7 mouse cellular contexts compared by ENCODE assay signal in the genomic region with DNA sequence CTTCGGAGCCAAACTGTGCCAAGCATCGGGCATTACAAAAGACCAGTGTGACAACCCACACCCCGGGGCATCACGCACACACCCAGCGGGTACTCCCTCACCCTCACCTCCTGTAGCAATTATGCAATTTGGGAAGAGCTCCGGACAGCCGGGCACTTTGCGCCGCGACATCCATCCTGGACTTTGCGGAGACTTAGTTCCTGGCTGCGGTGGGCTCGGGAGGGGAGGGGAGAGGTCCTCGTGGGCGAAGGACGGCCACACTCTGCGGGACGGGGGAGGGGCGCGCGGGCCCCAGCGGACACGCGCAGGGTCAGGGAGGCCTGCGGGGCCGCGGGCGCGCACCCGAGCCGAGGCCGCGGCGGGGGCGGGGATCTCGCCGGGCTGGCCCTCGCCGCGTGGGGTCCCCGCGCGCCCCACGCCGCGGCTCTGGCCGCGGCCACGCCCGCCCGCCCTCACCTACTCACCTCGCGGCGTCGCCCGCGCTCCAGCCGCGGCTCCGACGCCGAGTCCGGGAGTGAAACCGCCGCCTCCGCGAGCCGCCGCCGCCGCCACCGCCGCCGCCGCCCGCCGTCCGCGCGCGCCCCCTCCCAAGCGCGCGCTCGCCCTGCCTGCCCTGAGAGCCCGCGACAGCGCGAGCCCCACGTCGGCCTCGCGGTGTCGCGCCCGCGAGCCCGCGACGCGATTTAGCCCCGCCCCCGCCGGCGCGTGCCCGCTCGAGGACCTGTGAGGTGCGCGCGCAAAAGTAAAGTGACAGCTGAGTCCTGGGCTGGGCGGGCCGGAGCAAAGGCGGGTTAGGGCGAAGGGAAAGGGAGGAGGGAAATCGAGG. TPM values are rescaled to one million over a fixed set of nuclear protein-coding genes. Genes with fewer than 3 reads are reported as not detected.
DNase-seq lines count a peak whose midpoint lies in the region; ATAC-seq and TF ChIP-seq lines count a peak whose summit lies in the region.

No protein-coding gene starts in this region.

- peak overlapping the region; percentile 85 for H3K9ac ChIP-seq in embryonic facial prominence, embryonic 14.5 days (ENCODE audit: low read depth, low read length)
- H3K9ac ChIP-seq in kidney, embryonic 14.5 days (ENCODE audit: low read depth, low read length), result peak overlapping the region; percentile 89
- H3K9ac ChIP-seq in limb, embryonic 14.5 days (ENCODE audit: low read depth, low read length, severe bottlenecking), result peak overlapping the region; percentile 86
- peak overlapping the region; percentile 82 for H3K9ac ChIP-seq in midbrain, embryonic 16.5 days (ENCODE audit: low read depth, low read length)

- under 1% methylated on average over 21 of the region's 116 CpGs for WGBS in embryonic facial prominence, embryonic 14.5 days
- 5% methylated on average over 108 of the region's 116 CpGs for WGBS in heart, embryonic 10.5 days
- under 1% methylated on average over 81 of the region's 116 CpGs for WGBS in kidney, embryonic 14.5 days
- under 1% methylated on average over 60 of the region's 116 CpGs for WGBS in limb, embryonic 14.5 days
- 0% methylated on average over 78 of the region's 116 CpGs for WGBS in midbrain, embryonic 16.5 days

- no peak for TF ChIP-seq POLR2A in bone marrow macrophage, adult 2 months (IDR thresholded peaks at IDR 0.05; ENCODE audit: borderline replicate concordance, low read depth, low read length)
- no peak for TF ChIP-seq POLR2A in limb, embryonic 14.5 days (IDR thresholded peaks at IDR 0.05; ENCODE audit: borderline replicate concordance, extremely low read depth, insufficient read depth, insufficient read length)

- H3K9me3 ChIP-seq in embryonic facial prominence, embryonic 14.5 days (ENCODE audit: control insufficient read depth, low read length), result no peaks in the 10 kb centered on the region
- 0 out of 2 replicates have a peak, but pooled peaks cover 2% of the 10 kb centered on the region for H3K9me3 ChIP-seq in heart, embryonic 10.5 days
- H3K9me3 ChIP-seq in kidney, embryonic 14.5 days (ENCODE audit: control insufficient read depth, low read length), result no peaks in the 10 kb centered on the region
- H3K9me3 ChIP-seq in limb, embryonic 14.5 days (ENCODE audit: control insufficient read depth, low read length), result no peaks in the 10 kb centered on the region
- H3K9me3 ChIP-seq in midbrain, embryonic 16.5 days (replicated peaks; ENCODE audit: control insufficient read depth, low read length, poor library complexity, severe bottlenecking), result no peaks in the 10 kb centered on the region

- H3K4me3 ChIP-seq in bone marrow macrophage, adult 2 months (ENCODE audit: insufficient read depth, low read length), result peak overlapping the region; percentile 70
- peak overlapping the region; percentile 70 for H3K4me3 ChIP-seq in embryonic facial prominence, embryonic 14.5 days (ENCODE audit: low read depth, low read length)
- H3K4me3 ChIP-seq in heart, embryonic 10.5 days, result peak overlapping the region; percentile 76
- peak overlapping the region; percentile 73 for H3K4me3 ChIP-seq in kidney, embryonic 14.5 days (ENCODE audit: low read length)
- peak overlapping the region; percentile 68 for H3K4me3 ChIP-seq in limb, embryonic 14.5 days (replicated peaks; ENCODE audit: low read length)
- peak overlapping the region; percentile 59 for H3K4me3 ChIP-seq in midbrain, embryonic 16.5 days (ENCODE audit: low read depth, low read length)

- H3K4me1 ChIP-seq in bone marrow macrophage, adult 2 months (ENCODE audit: control insufficient read depth, insufficient read depth, low read length), result peaks cover 4% of the 10 kb centered on the region; the same call in 1 of the 2 replicates
- H3K4me1 ChIP-seq in embryonic facial prominence, embryonic 14.5 days (ENCODE audit: control insufficient read depth, insufficient read depth, low read length), result no peaks in the 10 kb centered on the region
- H3K4me1 ChIP-seq in heart, embryonic 10.5 days, result no peaks in the 10 kb centered on the region
- no peaks in the 10 kb centered on the region for H3K4me1 ChIP-seq in kidney, embryonic 14.5 days (ENCODE audit: control insufficient read depth, insufficient read depth, low read length)
- 0 out of 2 replicates have a peak, but pooled peaks cover 2% of the 10 kb centered on the region for H3K4me1 ChIP-seq in limb, embryonic 14.5 days (ENCODE audit: control insufficient read depth, insufficient read depth, low read length)
- peaks cover 3% of the 10 kb centered on the region for H3K4me1 ChIP-seq in midbrain, embryonic 16.5 days (ENCODE audit: control insufficient read depth, insufficient read depth, low read length)

- peak; percentile 94 for ATAC-seq in embryonic facial prominence, embryonic 14.5 days (ENCODE audit: low read depth)
- peak; percentile 94 for ATAC-seq in kidney, embryonic 14.5 days (ENCODE audit: low FRiP score, low TSS enrichment)
- ATAC-seq in limb, embryonic 14.5 days (ENCODE audit: low FRiP score, low read depth), result peak; percentile 90
- ATAC-seq in midbrain, embryonic 16.5 days, result peak; percentile 95

- no peaks in the 10 kb centered on the region for H3K27me3 ChIP-seq in embryonic facial prominence, embryonic 14.5 days (replicated peaks; ENCODE audit: control insufficient read depth, insufficient read depth, low read length)
- no peaks in the 10 kb centered on the region for H3K27me3 ChIP-seq in heart, embryonic 10.5 days (ENCODE audit: insufficient read depth, poor library complexity, severe bottlenecking)
- H3K27me3 ChIP-seq in kidney, embryonic 14.5 days (ENCODE audit: control insufficient read depth, insufficient read depth, low read length), result no peaks in the 10 kb centered on the region
- H3K27me3 ChIP-seq in limb, embryonic 14.5 days (ENCODE audit: control insufficient read depth, insufficient read depth, low read length), result no peaks in the 10 kb centered on the region
- H3K27me3 ChIP-seq in midbrain, embryonic 16.5 days (ENCODE audit: control insufficient read depth, insufficient read depth, low read depth, low read length), result no peaks in the 10 kb centered on the region

- no peak overlapping the region for H3K27ac ChIP-seq in bone marrow macrophage, adult 2 months (ENCODE audit: insufficient read depth, low read depth, low read length)
- H3K27ac ChIP-seq in embryonic facial prominence, embryonic 14.5 days (replicated peaks; ENCODE audit: low read depth, low read length), result peak overlapping the region; percentile 85
- peak overlapping the region; percentile 95 for H3K27ac ChIP-seq in heart, embryonic 10.5 days
- no peak overlapping the region for H3K27ac ChIP-seq in kidney, embryonic 14.5 days (ENCODE audit: low read depth, low read length)
- H3K27ac ChIP-seq in limb, embryonic 14.5 days (replicated peaks; ENCODE audit: low read depth, low read length), result peak overlapping the region; percentile 79
- H3K27ac ChIP-seq in midbrain, embryonic 16.5 days (ENCODE audit: low read length), result peak overlapping the region; percentile 87

- no peaks in the 10 kb centered on the region for H3K36me3 ChIP-seq in embryonic facial prominence, embryonic 14.5 days (ENCODE audit: control insufficient read depth, insufficient read depth, low read length)
- H3K36me3 ChIP-seq in heart, embryonic 10.5 days, result no peaks in the 10 kb centered on the region
- H3K36me3 ChIP-seq in kidney, embryonic 14.5 days (ENCODE audit: control insufficient read depth, insufficient read depth, low read length), result no peaks in the 10 kb centered on the region
- H3K36me3 ChIP-seq in limb, embryonic 14.5 days (ENCODE audit: control insufficient read depth, insufficient read depth, low read length), result no peaks in the 10 kb centered on the region
- H3K36me3 ChIP-seq in midbrain, embryonic 16.5 days (ENCODE audit: control insufficient read depth, insufficient read depth, low read length), result no peaks in the 10 kb centered on the region

- peak overlapping the region; percentile 73 for H3K4me2 ChIP-seq in embryonic facial prominence, embryonic 14.5 days (ENCODE audit: low read depth, low read length)
- H3K4me2 ChIP-seq in kidney, embryonic 14.5 days (replicated peaks; ENCODE audit: low read depth, low read length), result peak overlapping the region; percentile 54
- H3K4me2 ChIP-seq in limb, embryonic 14.5 days (replicated peaks; ENCODE audit: low read depth, low read length, severe bottlenecking), result peak overlapping the region; percentile 71
- peak overlapping the region; percentile 71 for H3K4me2 ChIP-seq in midbrain, embryonic 16.5 days (ENCODE audit: low read length)

- TF ChIP-seq CTCF in bone marrow macrophage, adult 2 months (IDR thresholded peaks at IDR 0.05; ENCODE audit: low read depth, low read length), result no peak

- peak; percentile 93 for DNase-seq in embryonic facial prominence, embryonic 14.5 days (ENCODE audit: low spot score)
- DNase-seq in heart, embryonic 10.5 days (ENCODE audit: low spot score), result peak; percentile 87
- peak; percentile 84 for DNase-seq in limb, embryonic 14.5 days (ENCODE audit: low spot score)
- DNase-seq in spleen, postnatal 10 days (ENCODE audit: low spot score in 2 of 2), result peak; percentile 22 to 80

RNA-seq across cellular contexts. Expression of gene Ube2e2, which starts 0.7 kb away (rescaled TPM):
- 12.8 and 13.2 TPM in 2 replicates for polyA plus RNA-seq in bone marrow macrophage, adult 2 months (2012; ENCODE audit: insufficient read depth, insufficient read length, missing spikeins)
- 72.8 and 76.6 TPM in 2 replicates for polyA plus RNA-seq in embryonic facial prominence, embryonic 14.5 days (2014; fragmentation: Nextera tagmentation; extraction: Ambion mirVana)
- polyA plus RNA-seq in heart, embryonic 10.5 days (2016; fragmentation: Nextera tagmentation; extraction: Ambion mirVana), result 39.6 and 45.3 TPM in 2 replicates
- 53.1 and 61.7 TPM in 2 replicates for polyA plus RNA-seq in kidney, embryonic 14.5 days (2014; fragmentation: Nextera tagmentation; extraction: Ambion mirVana)
- polyA plus RNA-seq in limb, embryonic 14.5 days (2012; rRNA removed), result 82.7 and 107 TPM in 2 replicates
- 69.7 and 73.3 TPM in 2 replicates for polyA plus RNA-seq in limb, embryonic 14.5 days (2014; fragmentation: Nextera tagmentation; extraction: Ambion mirVana)
- polyA plus RNA-seq in midbrain, embryonic 16.5 days (2015; fragmentation: Nextera tagmentation; extraction: Ambion mirVana), result 159 and 170 TPM in 2 replicates

Comparison
In these comparisons a context has a peak if more than half of its experiments do, and no peak if none do; other contexts are left out.
1. H3K27ac ChIP-seq: peak in embryonic facial prominence, embryonic 14.5 days (single experiment), heart, embryonic 10.5 days (single experiment), limb, embryonic 14.5 days (single experiment) and midbrain, embryonic 16.5 days (single experiment); none in bone marrow macrophage, adult 2 months (single experiment) and kidney, embryonic 14.5 days (single experiment).
2. Peak in every context shown above with its lines, with median percentiles within 50 percentile points of each other: H3K4me3 ChIP-seq, ATAC-seq, DNase-seq, H3K4me2 ChIP-seq and H3K9ac ChIP-seq.